Mouse (Mus musculus) brain, embryonic 14.5 days (tissue): ENCODE results near the gene Lrp3. TPM values are rescaled to one million over a fixed set of nuclear protein-coding genes. Genes with fewer than 3 reads are reported as not detected.

Experiments
- DNase-seq: peaks from one replicate; pipeline ENCODE4 v3.0.0-alpha.2; 2011; ENCODE audit warnings: low read depth
- CTCF ChIP-seq: fragments of 200-500 bp; IDR thresholded peaks from 2 replicates; pipeline ENCODE4 v1.5.1; 2012; ENCODE audit warnings: inconsistent platforms, mild to moderate bottlenecking, moderate library complexity, borderline replicate concordance; ENCODE audit not compliant: insufficient read depth, insufficient read length; ENCODE audit errors: extremely low read depth
- POLR2A ChIP-seq: fragments of 200-500 bp; IDR thresholded peaks from 2 replicates; pipeline ENCODE4 v1.6.1; 2012; ENCODE audit warnings: mild to moderate bottlenecking, inconsistent platforms, borderline replicate concordance; ENCODE audit not compliant: poor library complexity, insufficient read depth, insufficient read length, severe bottlenecking; ENCODE audit errors: extremely low read depth
- polyA plus RNA-seq: library from polyadenylated mRNA; depleted of rRNA; stranded (reverse); fragments of >200 nt; gene quantifications from 2 replicates; pipeline ENCODE4 v1.2.3, GENCODE M21; 2012

Gene Lrp3
- polyA plus RNA-seq, 1 experiment = 106 TPM

DNA sequence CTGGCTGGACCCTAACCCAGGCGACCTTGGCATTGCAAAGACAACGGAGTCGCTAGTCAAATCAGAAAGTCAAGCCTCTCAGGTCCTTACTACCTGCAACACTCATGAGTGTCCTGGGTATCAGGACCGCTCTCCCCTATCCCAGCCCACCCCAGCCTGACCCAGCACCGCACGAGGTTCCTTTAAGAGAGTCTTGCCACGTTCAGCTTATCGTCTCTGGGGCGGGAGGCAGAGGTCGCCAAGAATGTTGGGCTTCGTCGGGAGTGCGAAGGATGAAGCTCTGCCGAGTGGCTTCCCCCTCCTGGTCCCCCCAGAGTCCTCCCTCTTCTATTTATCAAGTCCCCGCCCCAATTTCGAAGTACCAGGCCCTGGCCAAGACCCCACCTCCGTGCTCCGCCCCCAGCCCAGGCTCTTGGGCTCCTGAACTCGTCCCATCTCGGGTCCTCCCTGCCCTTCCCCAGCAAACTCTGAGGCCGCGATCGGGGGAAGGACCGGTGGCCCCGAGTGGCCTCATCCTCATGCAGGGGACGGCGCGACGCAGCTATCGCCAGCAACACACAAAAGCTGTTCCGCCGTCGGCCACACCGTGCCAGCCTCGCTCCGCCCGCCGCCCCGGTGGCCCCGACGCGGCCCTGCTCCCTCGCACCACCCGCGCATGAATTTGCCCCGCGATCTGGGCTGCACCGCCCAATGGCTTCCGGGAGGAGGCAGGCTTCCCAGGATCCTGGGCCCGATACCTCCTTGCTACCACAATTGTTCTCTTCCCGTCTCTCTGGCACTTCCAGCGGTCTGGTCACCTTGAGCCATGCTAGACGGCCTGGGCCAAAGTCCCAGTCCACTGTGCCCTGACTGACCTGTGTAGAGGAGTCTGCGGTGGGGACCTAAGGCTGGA is 30.2 kb downstream of the Lrp3 start:
- DNase-seq = peak; percentile 62
- TF ChIP-seq CTCF = peak; percentile 42; the same call in 1 of the 2 replicates
- TF ChIP-seq POLR2A = no peak

DNA sequence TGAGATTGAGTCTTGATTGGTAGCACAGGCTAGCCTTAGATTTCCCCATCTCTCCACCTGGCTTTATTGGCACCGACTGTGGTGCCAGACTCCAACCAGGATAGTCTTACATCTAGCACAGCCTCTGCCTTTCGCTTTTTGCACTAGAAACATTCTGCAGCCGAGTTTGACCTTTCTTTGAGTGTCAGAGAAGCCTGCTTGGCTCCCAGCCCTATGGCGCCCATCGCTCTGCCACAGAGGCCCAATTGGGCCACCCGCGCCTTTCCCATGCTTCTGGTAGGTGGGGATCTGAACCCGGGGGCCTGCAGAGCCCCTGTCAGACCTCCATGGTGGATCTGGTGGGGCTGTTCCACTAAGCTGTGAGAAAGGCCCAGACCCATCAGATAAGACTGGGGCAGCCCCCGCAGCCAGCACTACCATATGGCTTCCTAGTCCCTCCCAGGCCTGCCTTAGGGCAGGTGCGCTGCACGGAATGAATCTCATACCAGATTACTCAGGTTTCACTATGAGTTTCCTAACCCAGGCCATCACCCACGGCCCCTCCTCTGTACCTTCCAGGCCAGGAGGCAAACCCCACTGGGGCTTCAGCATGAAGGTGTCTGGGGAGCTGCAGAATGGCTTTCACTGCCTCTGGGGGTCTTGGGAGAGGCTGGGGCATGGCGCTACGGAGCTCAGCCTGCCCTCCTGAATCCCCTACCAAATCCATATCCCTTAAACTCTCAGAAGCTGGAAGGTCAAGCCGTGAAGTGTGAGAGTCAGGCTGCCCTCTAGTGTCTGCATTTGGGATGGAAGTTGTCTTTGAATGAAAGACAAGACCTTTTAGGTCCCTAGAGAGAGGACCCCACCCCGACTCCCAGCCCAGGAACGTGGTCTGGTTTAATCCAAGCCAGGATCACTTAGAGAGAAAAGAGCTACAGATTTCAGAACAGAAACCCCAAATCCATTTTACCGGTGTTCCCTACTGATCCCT is 38.6 kb downstream of the Lrp3 start:
- TF ChIP-seq CTCF = peak; percentile 66; the same call in 1 of the 2 replicates
- no peak for TF ChIP-seq POLR2A
- DNase-seq = peak; percentile 58

DNA sequence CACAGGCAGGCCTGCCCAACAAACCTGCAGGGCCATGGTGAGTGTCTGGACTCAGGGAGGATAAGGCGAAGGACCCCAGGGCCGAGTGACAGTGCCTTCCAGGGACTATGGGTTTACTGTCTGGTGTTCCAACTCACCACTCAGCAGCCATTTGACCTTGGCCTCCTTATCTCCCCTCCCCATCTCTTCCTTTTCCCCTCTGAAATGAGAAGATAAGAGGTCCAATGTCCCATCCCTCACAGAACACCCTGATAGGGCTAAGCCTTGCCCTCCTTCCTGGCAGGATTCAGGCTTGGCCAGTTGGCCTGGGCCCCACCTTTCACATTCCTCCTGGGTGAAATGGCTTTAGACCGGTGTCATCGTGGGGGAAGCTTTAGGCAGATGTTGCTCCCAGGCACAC is 39.8 kb downstream of the Lrp3 start:
- TF ChIP-seq POLR2A (no peak), CTCF (no peak)
- DNase-seq = no peak

DNA sequence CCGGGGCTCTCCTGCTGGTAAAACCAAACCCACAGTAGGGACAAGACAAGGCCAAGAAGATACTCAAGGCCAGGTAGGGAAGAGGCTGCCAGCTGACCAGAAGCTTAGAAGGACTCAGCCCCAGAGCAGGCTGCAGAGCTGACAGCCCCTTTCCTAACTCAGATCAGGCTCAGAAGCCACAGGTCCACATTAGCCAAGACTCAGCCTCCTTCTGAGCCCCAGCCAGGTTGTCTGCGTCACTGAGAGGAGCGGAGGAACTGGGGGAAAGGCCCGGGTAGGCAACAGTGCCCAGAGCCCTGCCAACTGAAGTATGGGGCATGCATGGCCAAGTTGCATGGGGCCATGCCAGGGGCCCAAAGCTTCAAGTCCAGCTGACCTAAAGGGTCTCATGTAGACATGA is 42.8 kb downstream of the Lrp3 start:
- DNase-seq = no peak
- no peak for TF ChIP-seq POLR2A
- TF ChIP-seq CTCF = no peak

DNA sequence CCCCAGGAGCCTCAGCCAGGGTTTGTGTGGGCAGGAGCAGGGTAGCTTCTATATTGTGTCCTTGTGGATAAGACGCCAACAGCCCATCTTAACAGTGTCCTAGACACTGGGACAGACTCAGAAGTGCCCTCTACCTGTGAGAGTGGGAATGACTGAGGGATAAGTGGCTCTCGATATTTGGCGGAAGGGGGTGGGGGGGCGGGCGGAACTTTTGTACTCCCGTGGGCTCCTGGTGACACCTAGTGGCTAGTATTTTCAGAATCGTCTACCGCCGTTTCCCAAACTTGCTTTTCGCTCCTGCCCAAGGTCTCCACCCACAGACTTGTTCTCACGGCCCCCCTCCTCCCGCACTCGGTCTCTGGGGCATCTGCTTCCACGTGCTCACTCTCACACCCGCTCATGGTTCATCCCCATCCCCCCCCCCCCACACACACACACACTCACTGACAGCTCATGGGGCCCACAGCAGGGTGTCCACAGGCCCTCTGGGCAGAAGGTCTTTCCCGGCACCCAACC is 43.4 kb downstream of the Lrp3 start:
- no peak for TF ChIP-seq POLR2A
- TF ChIP-seq CTCF = peak; percentile 69
- peak; percentile 91 for DNase-seq

DNA sequence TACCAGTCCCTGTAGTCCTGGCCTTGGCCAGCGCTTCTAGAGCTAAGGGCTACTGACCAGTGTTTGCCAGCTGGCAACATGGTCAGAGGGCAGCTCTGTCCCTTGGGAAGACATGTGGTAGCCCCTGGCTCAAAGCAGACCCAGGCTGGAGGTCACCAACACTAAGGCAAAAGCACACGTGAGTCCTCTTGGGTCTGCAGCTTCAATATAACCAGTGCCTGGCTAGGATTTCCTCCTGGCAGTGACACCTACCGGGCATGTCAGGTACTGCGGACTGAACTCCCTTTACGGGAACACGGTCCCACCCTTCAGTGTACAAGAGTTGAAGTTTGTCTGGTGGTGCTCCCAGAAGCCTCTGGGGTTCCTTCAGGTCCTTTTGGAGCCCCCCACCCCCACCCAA is 46.0 kb downstream of the Lrp3 start:
- TF ChIP-seq CTCF = peak; percentile 91
- no peak for TF ChIP-seq POLR2A
- DNase-seq = peak; percentile 81

DNA sequence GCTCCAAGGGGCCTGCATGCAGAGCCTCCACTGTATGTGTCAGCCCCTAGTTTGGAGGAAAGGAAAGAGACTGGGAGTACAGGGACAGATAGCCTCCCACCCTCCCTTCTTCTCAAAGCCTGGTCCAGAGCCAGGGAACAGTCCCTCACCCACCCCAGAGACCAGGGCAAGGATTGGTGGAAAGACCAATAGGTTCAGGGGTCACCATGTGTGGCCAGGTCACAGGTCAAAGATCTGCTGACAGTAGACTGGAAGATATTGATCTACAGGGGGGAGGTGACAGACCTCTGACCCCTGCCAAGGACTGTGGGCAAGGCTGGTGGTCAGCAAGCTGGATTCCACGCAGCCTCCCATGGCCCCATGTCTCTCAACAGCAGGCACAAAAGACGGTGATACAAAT is 47.4 kb downstream of the Lrp3 start:
- TF ChIP-seq POLR2A = no peak
- no peak for DNase-seq

DNA sequence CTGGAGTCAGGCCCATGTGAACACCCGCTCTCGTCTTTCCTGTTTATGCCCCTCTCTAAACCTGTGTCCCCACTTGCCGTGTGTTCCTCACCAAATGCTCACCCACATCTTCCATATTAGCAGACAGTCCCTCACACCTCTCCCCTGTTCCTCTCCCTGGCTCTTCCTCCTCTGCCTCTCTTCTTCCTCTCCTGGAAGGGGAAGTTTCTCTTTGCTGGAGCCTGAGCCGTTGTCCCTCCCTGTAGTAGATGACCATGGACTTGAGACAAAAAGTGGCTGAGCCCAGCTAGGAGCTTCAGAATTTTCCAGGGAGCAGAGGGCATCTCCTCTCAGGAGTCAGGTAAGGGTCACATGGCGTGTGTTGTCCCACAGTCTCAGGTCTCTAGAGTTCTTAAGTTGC is 48.3 kb downstream of the Lrp3 start:
- DNase-seq = no peak
- TF ChIP-seq POLR2A (no peak), CTCF (no peak)

DNA sequence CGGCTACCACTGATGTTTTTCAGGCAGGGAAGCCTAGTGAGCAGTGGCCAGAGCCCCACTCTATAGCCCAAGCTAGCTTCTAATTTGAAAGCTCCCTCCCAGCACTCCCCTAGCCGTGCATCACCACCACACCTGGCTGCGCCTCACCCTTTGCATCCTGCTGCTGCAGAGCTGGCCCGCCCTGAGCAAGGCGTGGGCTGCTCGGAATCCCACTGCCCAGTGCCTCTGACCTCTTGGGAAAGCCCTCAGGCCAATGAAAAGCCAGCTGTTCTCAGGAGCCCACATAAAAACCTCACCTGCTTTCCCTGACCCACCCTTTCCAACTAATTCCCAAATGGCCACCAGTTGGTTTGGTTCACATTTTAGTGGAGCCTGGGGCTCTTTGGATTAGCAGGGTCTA is 51.2 kb downstream of the Lrp3 start:
- no peak for TF ChIP-seq CTCF
- no peak for TF ChIP-seq POLR2A
- no peak for DNase-seq

DNA sequence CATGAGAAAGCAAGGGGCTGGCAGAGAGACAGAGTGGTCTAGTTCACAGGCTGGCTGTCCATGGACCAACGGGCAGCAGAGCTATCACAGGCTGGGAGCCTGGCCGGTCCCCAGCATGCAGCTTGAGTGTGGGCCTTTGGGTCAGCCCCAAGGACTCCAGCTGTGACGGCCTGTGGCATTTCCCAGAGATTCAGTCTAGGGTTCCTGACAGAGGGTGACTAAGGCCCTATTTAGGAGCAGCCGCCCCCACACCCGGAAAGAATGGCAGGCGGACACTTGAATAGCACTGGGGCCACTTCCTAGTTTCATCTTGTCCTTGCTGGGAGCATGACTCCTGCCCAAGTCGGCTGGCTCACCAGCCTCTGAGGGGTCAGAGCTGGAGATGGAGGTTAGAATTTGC is 51.7 kb downstream of the Lrp3 start:
- no peak for DNase-seq
- TF ChIP-seq POLR2A (no peak), CTCF (no peak)

DNA sequence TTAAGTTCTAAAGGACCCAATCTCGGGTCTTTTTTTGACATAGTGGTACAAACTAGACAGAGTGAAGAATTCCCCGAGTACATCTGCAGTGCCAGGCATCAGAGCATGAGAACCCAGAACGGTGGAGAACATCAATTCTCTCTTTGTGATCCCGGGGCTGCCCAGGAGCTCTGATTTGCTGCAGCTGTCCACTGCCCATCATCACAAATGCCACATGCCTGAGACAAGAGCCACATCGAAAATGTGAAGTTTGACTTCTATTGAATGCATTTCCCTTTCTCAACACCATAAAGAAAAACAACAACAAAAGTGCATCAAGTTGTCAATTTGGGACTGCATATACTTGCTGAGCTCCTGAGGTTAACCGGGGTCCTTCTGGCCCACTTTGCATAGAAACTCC is 52.9 kb downstream of the Lrp3 start:
- TF ChIP-seq POLR2A (no peak), CTCF (no peak)
- no peak for DNase-seq
